Mouse (Mus musculus): Measurements from ENCODE around the gene Pabpn1. TPM values are rescaled to one million over a fixed set of nuclear protein-coding genes. Genes with fewer than 3 reads are reported as not detected.
A peak's percentile ranks its signal among the peaks of the same experiment; 100 is the strongest.
"Not testable (repeated sequence)": the region's sequence is repeated elsewhere in the genome, so short reads cannot be mapped to it uniquely, and the experiment has no call there.

Pabpn1 gene
- polyA plus RNA-seq, 1 experiment from 2014 or later = 159 TPM

DNA sequence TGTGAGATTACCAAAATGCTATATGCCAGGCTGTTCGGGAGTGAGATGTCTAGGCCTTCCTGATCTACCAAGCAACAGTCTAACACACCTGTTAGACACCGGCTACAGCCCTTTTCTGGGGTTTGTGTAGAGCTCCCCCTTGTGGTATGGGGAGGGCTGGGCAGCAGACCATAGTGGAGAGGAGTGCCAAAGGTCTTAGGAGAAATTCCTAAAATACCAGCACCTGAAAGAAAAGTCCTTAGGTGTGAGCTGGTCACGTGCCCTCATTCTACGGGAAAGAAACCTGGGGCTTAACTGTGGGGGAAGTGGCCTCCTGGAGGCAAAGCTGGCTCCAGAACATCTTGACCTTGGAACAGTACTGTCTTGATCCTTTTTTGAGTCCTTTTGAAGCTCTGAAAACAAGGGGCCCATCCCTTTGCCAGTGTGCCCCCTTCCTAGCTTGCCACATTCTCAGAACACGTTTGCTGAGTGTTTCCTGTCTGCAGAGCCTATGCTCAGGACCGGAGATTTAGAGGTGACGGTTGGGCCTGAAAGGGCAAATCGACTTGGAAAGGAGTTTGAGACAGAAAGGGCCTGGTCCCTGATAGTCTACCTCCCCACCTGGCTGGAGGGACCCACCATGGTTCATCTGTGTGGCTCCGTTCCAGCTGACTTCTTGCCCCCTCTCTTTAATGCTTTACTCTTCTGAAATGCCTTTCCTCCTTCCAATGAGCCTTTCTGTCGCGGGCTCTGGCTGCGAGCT is 47.3 kb downstream of the Pabpn1 start:
- 54% methylated on average over 12 of the region's 12 CpGs for WGBS
- DNase-seq (ENCODE audit: low spot score) (peak; percentile 51), ATAC-seq (ENCODE audit: low FRiP score) (no peak)
- Histone ChIP-seq H3K4me2 (replicated peaks) (no peak overlapping the region), H3K27me3 (ENCODE audit: control insufficient read depth, insufficient read depth, low read length) (no peaks in the 10 kb centered on the region), H3K36me3 (replicated peaks; ENCODE audit: control insufficient read depth, insufficient read depth) (no peaks in the 10 kb centered on the region), H3K4me3 (replicated peaks; ENCODE audit: low read length) (no peak overlapping the region), H3K9me3 (ENCODE audit: control insufficient read depth, low read length) (no peaks in the 10 kb centered on the region), H3K4me1 (replicated peaks; ENCODE audit: control insufficient read depth, insufficient read depth, low read length) (peaks cover 7% of the 10 kb centered on the region), H3K9ac (no peak overlapping the region), H3K27ac (no peak overlapping the region)

GRCm38 (mm10) chr14:54940176-54940530 is 47.9 kb downstream of the Pabpn1 start:
- Histone ChIP-seq H3K4me3 (replicated peaks; ENCODE audit: low read length) (no peak overlapping the region), H3K4me1 (replicated peaks; ENCODE audit: control insufficient read depth, insufficient read depth, low read length) (peaks cover 7% of the 10 kb centered on the region), H3K9ac (no peak overlapping the region), H3K27me3 (ENCODE audit: control insufficient read depth, insufficient read depth, low read length) (no peaks in the 10 kb centered on the region), H3K9me3 (ENCODE audit: control insufficient read depth, low read length) (no peaks in the 10 kb centered on the region), H3K4me2 (replicated peaks) (no peak overlapping the region), H3K27ac (no peak overlapping the region), H3K36me3 (replicated peaks; ENCODE audit: control insufficient read depth, insufficient read depth) (no peaks in the 10 kb centered on the region)
- WGBS = 85% methylated on average over 3 of the region's 3 CpGs
- ATAC-seq (ENCODE audit: low FRiP score) = no peak
- no peak for DNase-seq (ENCODE audit: low spot score)

DNA sequence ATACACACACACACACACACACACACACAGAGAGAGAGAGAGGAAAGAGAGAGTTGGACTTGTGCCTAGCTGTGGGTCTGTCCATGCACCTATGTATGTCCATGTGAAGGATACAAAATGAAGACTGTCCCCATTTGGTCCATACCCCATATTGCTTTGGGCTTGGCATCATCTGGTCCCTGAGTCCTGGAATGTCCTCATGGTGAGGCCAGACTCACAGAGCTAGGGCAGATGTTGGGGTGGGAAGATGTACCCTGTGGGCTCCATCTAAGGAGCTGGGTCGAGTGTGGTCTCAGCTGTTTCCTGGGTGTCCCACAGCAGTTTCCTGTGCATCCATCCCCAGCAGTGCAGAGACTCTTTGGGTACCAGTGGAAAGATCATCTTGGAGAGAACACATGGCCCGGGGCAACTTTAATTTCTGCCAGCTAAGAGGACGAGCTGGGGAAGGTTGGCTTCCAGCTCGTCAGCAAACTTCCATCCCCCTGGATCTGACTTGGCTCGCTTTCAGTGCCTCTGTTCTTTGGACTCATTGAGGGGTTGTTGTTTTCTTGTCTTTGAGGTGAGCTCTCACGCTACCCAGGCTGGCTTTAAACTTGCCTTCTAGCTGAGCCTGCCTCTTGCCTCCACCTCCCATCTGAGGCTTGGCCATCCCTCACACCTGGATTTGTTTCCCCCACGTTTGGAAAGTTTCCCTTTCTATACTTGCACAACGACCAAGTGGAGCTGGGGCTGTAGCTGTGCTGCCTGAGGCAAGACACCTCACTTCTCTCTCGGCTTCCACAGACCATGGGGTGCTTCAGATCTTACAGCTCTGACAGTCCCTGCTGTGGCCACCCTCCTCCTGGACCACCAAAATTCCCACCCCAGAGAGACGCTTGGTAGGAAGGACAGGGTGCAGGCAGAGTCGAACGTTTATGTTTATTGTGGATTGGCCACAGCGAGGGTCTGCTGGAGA is 49.0 kb downstream of the Pabpn1 start:
- Histone ChIP-seq H3K4me1 (replicated peaks; ENCODE audit: control insufficient read depth, insufficient read depth, low read length) (peaks cover 5% of the 10 kb centered on the region), H3K9ac (no peak overlapping the region), H3K27ac (no peak overlapping the region), H3K4me2 (replicated peaks) (no peak overlapping the region), H3K4me3 (replicated peaks; ENCODE audit: low read length) (no peak overlapping the region), H3K27me3 (ENCODE audit: control insufficient read depth, insufficient read depth, low read length) (no peaks in the 10 kb centered on the region), H3K9me3 (ENCODE audit: control insufficient read depth, low read length) (no peaks in the 10 kb centered on the region), H3K36me3 (replicated peaks; ENCODE audit: control insufficient read depth, insufficient read depth) (no peaks in the 10 kb centered on the region)
- 69% methylated on average over 13 of the region's 13 CpGs for WGBS
- DNase-seq (ENCODE audit: low spot score) (no peak), ATAC-seq (ENCODE audit: low FRiP score) (no peak)

GRCm38 (mm10) chr14:54942479-54942878 is 50.2 kb downstream of the Pabpn1 start:
- Histone ChIP-seq H3K4me2 (replicated peaks) (no peak overlapping the region), H3K36me3 (replicated peaks; ENCODE audit: control insufficient read depth, insufficient read depth) (no peaks in the 10 kb centered on the region), H3K4me3 (replicated peaks; ENCODE audit: low read length) (no peak overlapping the region), H3K9ac (no peak overlapping the region), H3K9me3 (ENCODE audit: control insufficient read depth, low read length) (no peaks in the 10 kb centered on the region), H3K27ac (no peak overlapping the region), H3K4me1 (replicated peaks; ENCODE audit: control insufficient read depth, insufficient read depth, low read length) (no peaks in the 10 kb centered on the region), H3K27me3 (ENCODE audit: control insufficient read depth, insufficient read depth, low read length) (no peaks in the 10 kb centered on the region)
- ATAC-seq (ENCODE audit: low FRiP score) (no peak), DNase-seq (ENCODE audit: low spot score) (no peak)
- WGBS = 93% methylated on average over 8 of the region's 8 CpGs

DNA sequence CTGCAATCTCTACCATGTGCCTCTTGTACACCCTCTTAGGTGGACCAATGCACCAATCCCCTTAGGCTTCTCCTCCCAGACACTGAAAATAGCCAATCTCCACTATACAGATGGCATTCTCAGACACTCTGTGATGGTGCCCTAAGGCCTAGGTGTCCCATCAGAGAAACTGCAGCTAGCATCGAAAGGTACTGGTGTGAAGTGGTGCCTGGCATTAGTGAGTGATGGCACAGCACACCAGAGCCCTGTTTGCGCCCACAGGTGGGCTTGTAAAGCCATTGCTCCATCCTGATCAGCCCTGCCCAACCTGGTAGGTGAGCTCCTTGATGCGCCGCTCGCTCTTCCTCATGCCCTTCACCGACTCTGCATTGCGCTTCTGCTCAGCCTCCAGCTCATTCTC is 51.7 kb downstream of the Pabpn1 start:
- WGBS = 94% methylated on average over 7 of the region's 7 CpGs
- no peaks in the 10 kb centered on the region for H3K36me3 ChIP-seq (replicated peaks; ENCODE audit: control insufficient read depth, insufficient read depth)
- ATAC-seq (ENCODE audit: low FRiP score) = no peak

DNA sequence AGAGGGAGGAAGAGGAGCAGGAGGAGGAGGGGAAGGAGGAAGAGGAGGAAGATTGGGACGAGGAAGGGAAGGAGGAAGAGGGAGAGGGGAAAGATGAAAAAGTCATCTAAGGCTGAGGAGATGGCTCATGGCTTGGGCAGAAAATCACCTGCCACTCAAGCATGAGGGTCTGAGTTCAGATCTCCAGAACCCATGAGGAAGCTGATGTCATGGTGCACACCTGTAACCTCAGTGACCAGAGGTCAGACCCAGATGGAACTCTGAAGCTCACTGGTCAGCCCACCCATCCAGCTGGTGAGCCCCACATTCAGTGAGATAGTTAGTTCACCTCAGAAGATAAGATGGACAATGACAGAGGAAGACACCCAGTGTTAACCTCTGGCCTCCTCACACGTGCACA is 52.6 kb downstream of the Pabpn1 start:
- DNase-seq (ENCODE audit: low spot score) (no peak), ATAC-seq (ENCODE audit: low FRiP score) (no peak)
- H3K4me1 ChIP-seq (replicated peaks; ENCODE audit: control insufficient read depth, insufficient read depth, low read length) = no peaks in the 10 kb centered on the region
- no peaks in the 10 kb centered on the region for H3K36me3 ChIP-seq (replicated peaks; ENCODE audit: control insufficient read depth, insufficient read depth)
- H3K27ac ChIP-seq = no peak overlapping the region
- 81% methylated on average over 2 of the region's 2 CpGs for WGBS
- H3K9ac ChIP-seq = no peak overlapping the region
- H3K4me2 ChIP-seq (replicated peaks) = no peak overlapping the region
- no peaks in the 10 kb centered on the region for H3K9me3 ChIP-seq (ENCODE audit: control insufficient read depth, low read length)
- no peak overlapping the region for H3K4me3 ChIP-seq (replicated peaks; ENCODE audit: low read length)
- no peaks in the 10 kb centered on the region for H3K27me3 ChIP-seq (ENCODE audit: control insufficient read depth, insufficient read depth, low read length)

More for the DNA sequence above, 51.7 kb downstream of the Pabpn1 start:
- no peak overlapping the region for H3K4me3 ChIP-seq (replicated peaks; ENCODE audit: low read length)
- no peak overlapping the region for H3K4me2 ChIP-seq (replicated peaks)
- no peak overlapping the region for H3K9ac ChIP-seq
- H3K4me1 ChIP-seq (replicated peaks; ENCODE audit: control insufficient read depth, insufficient read depth, low read length) = no peaks in the 10 kb centered on the region
- no peak for DNase-seq (ENCODE audit: low spot score)
- no peak overlapping the region for H3K27ac ChIP-seq
- H3K27me3 ChIP-seq (ENCODE audit: control insufficient read depth, insufficient read depth, low read length) = no peaks in the 10 kb centered on the region
- no peaks in the 10 kb centered on the region for H3K9me3 ChIP-seq (ENCODE audit: control insufficient read depth, low read length)

DNA sequence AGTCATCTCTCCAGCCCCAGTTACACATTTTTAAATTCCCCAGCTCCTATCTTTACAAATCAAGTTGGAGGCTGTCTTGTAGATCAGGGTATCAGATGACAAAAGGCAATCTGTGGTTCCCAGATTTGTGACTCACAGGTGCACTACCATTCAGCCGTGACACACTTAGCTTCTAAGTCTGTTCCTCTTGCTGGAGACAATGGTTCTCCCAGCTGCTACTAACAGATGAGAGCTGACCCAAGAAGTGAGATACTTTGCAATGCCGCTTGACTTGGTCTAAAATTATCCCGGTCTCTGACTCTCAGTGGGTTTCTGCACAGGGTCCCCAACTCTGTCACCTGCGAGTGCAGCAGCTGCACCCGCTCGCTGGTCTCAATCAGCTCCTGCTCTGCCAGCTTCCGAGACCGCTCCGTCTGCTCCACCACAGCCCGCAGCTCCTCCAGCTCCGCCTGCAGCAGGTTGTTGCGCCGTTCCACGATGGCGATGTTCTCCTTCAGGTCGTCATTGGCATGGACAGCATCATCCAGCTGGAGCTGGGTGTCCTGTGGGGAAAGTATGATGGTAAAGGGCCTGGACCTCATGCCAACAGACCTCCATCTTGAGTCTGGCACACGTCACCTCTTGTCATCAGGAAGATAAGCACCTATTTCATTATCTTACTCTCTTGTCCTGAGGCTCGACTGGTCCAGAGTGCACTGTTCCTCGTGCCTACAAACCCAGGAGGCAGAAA is 53.8 kb downstream of the Pabpn1 start:
- no peak overlapping the region for H3K4me3 ChIP-seq (replicated peaks; ENCODE audit: low read length)
- no peak overlapping the region for H3K4me2 ChIP-seq (replicated peaks)
- no peaks in the 10 kb centered on the region for H3K9me3 ChIP-seq (ENCODE audit: control insufficient read depth, low read length)
- DNase-seq (ENCODE audit: low spot score) (no peak), ATAC-seq (ENCODE audit: low FRiP score) (no peak)
- H3K36me3 ChIP-seq (replicated peaks; ENCODE audit: control insufficient read depth, insufficient read depth) = no peaks in the 10 kb centered on the region
- no peaks in the 10 kb centered on the region for H3K4me1 ChIP-seq (replicated peaks; ENCODE audit: control insufficient read depth, insufficient read depth, low read length)
- no peak overlapping the region for H3K27ac ChIP-seq
- no peak overlapping the region for H3K9ac ChIP-seq
- no peaks in the 10 kb centered on the region for H3K27me3 ChIP-seq (ENCODE audit: control insufficient read depth, insufficient read depth, low read length)
- 84% methylated on average over 19 of the region's 19 CpGs for WGBS

- not testable (repeated sequence) for H3K27me3 ChIP-seq (ENCODE audit: control insufficient read depth, insufficient read depth, low read length); H3K4me2 ChIP-seq (replicated peaks); H3K4me3 ChIP-seq (replicated peaks; ENCODE audit: low read length); DNase-seq (ENCODE audit: low spot score); H3K36me3 ChIP-seq (replicated peaks; ENCODE audit: control insufficient read depth, insufficient read depth); H3K27ac ChIP-seq; ATAC-seq (ENCODE audit: low FRiP score); H3K9ac ChIP-seq; H3K9me3 ChIP-seq (ENCODE audit: control insufficient read depth, low read length); H3K4me1 ChIP-seq (replicated peaks; ENCODE audit: control insufficient read depth, insufficient read depth, low read length)
- WGBS = 93% methylated on average over 11 of the region's 11 CpGs
Observed at GRCm38 (mm10) chr14:54947008-54947407, 54.7 kb downstream of the Pabpn1 start.
